Mouse (Mus musculus) heart, embryonic 11.5 days (tissue): ENCODE data around the gene Eme2. TPM values are rescaled to one million over a fixed set of nuclear protein-coding genes. Genes with fewer than 3 reads are reported as not detected.

Experiments used
- ATAC-seq: fragments of 200-750 bp; cut with Nextera tagmentation; replicated peaks from 2 replicates; pipeline ENCODE4 v1.8.0; 2017; ENCODE audit warnings: moderate library complexity; ENCODE audit not compliant: insufficient number of reproducible peaks, low FRiP score, low TSS enrichment
- H3K27ac ChIP-seq: fragments of 300-500 bp; sonication (generic); 2 replicates; pipeline ENCODE4 v1.5.1; 2014; ENCODE audit warnings: mild to moderate bottlenecking, low read depth, low read length
- H3K27me3 ChIP-seq: fragments of 300-500 bp; sonication (generic); 2 replicates; pipeline ENCODE4 v1.6.1; 2014; ENCODE audit warnings: mild to moderate bottlenecking, low read length, mixed read lengths; ENCODE audit not compliant: control insufficient read depth, insufficient read depth
- H3K36me3 ChIP-seq: fragments of 300-500 bp; sonication (generic); 2 replicates; pipeline ENCODE4 v1.6.1; 2014; ENCODE audit warnings: mild to moderate bottlenecking, low read length, moderate library complexity, mixed read lengths; ENCODE audit not compliant: control insufficient read depth, insufficient read depth
- H3K4me1 ChIP-seq: fragments of 300-500 bp; sonication (generic); 2 replicates; pipeline ENCODE4 v1.6.1; 2014; ENCODE audit warnings: low read length; ENCODE audit not compliant: control insufficient read depth, insufficient read depth
- H3K4me2 ChIP-seq: fragments of 300-500 bp; sonication (generic); 2 replicates; pipeline ENCODE4 v1.6.1; 2014; ENCODE audit warnings: mild to moderate bottlenecking, moderate library complexity
- H3K4me3 ChIP-seq: fragments of 300-500 bp; sonication (generic); 2 replicates; pipeline ENCODE4 v1.5.1; 2014; ENCODE audit warnings: low read depth, low read length
- H3K9ac ChIP-seq: fragments of 300-500 bp; sonication (generic); 2 replicates; pipeline ENCODE4 v1.6.1; 2014; ENCODE audit warnings: mild to moderate bottlenecking, low read depth, low read length, moderate library complexity
- H3K9me3 ChIP-seq: fragments of 300-500 bp; sonication (generic); replicated peaks from 2 replicates; pipeline ENCODE4 v1.6.1; 2016; ENCODE audit warnings: low read length; ENCODE audit not compliant: control insufficient read depth
- WGBS: fragments of 180-500 bp; shearing (Covaris S2); extraction: QIAGEN DNeasy Blood & Tissue Kit; methylation state at CpG from one replicate; pipeline ENCODE4 v1.1.7; 2014; ENCODE audit not compliant: insufficient replicate concordance; 5-methylcytosine and 5-hydroxymethylcytosine counted together
- polyA plus RNA-seq: library from polyadenylated mRNA; unstranded; fragments of >200 nt; fragmentation: Nextera tagmentation; extraction: Ambion mirVana; gene quantifications from 2 replicates; pipeline ENCODE4 v1.2.1, GENCODE M21; 2014

Gene Eme2
- polyA plus RNA-seq, 1 experiment from 2014 or later, result 15.3 TPM

DNA sequence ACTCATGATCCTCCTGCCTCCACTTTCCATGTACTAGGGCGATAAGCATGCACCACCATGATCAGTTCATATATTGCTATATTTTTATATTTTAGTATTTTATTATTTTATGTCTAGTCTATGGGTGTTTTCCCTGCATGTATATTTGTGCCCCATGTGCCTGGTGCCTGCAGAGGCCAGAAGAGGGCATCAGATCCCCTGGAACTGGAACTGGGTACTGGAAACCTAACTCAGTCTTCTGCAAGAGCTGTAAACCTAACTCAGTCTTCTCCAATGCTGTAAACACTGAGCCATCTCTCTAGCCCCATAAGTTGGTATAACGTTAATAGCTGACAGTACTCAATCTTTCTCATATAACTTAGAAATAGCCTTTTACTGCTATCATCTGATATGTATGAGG, 52.3 kb downstream of the Eme2 start:
- no peaks in the 10 kb centered on the region for H3K36me3 ChIP-seq
- no peak overlapping the region for H3K27ac ChIP-seq
- WGBS, result 57% methylated on average over 2 of the region's 2 CpGs
- H3K9ac ChIP-seq, result no peak overlapping the region
- no peak for ATAC-seq
- no peaks in the 10 kb centered on the region for H3K4me1 ChIP-seq
- H3K4me3 ChIP-seq, result no peak overlapping the region
- H3K27me3 ChIP-seq, result peaks cover 2% of the 10 kb centered on the region; the same call in 1 of the 2 replicates
- no peaks in the 10 kb centered on the region for H3K9me3 ChIP-seq
- H3K4me2 ChIP-seq, result no peak overlapping the region

DNA sequence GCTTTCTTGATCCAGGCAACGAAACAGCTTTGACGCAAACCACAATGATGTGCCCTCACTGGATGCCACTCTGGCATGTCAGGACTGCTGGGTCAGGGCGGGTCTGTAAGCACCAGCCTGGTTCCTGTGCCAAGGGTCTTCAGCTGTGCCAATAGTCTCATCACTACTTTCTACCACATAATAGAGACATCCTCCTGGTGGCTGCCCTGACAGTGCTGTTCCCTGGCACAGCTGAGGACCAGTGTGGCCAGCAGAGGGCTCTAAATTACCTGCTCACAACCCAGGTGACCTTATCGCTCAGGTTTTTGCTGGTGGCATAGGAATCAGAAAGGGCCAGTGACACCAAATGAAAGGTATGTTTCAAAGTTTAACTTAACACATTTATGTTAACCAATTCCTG, 53.8 kb downstream of the Eme2 start:
- H3K36me3 ChIP-seq, result no peaks in the 10 kb centered on the region
- ATAC-seq, result no peak
- H3K9ac ChIP-seq, result no peak overlapping the region
- H3K4me2 ChIP-seq, result no peak overlapping the region
- H3K4me1 ChIP-seq, result no peaks in the 10 kb centered on the region
- no peak overlapping the region for H3K4me3 ChIP-seq
- H3K27me3 ChIP-seq, result peaks cover 5% of the 10 kb centered on the region; the same call in 1 of the 2 replicates
- no peaks in the 10 kb centered on the region for H3K9me3 ChIP-seq
- H3K27ac ChIP-seq, result no peak overlapping the region
- WGBS, result 53% methylated on average over 4 of the region's 4 CpGs

DNA sequence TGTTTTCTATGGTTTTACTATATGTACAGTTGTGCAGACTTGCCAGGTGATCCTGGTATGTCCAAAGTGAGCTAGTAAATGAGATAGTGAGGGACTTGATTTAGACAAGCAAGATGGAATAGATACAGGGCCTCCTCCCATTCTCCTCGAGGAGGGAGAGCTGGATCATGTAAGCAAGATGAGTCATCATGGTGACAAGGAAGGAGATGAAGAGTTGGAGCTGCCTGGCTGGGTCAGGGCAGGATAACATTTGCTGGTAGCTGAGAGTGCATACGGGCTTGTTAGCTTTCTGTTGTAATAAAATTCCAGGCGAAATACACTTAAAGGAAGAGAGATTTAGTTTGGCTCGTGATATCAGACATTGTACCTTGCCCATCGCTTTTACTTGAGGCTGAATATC, 54.5 kb downstream of the Eme2 start:
- Histone ChIP-seq H3K4me2 (no peak overlapping the region), H3K9ac (no peak overlapping the region), H3K4me3 (no peak overlapping the region), H3K27me3 (peaks cover 5% of the 10 kb centered on the region; the same call in 1 of the 2 replicates), H3K4me1 (no peaks in the 10 kb centered on the region), H3K27ac (no peak overlapping the region), H3K36me3 (no peaks in the 10 kb centered on the region), H3K9me3 (no peaks in the 10 kb centered on the region)
- no peak for ATAC-seq
- 56% methylated on average over 5 of the region's 5 CpGs for WGBS

DNA sequence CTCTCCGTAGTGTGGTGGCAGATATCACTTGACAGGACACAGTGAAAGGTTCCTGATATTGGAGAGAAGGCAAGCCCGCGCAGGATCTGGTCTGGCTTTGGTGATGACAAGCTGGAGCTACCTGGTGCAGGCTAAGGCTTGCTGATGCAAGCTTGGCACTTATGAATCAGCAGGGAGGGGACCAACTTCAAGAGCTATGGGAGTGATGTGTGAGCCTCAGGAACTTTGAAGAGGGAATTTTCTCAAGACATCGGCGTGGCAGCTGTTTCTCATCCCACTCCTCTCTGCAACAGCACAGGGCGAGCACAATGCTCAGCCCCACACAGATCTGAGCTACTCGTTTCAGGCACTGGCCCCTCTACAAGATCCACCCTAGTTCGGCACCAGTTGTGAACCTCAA, 55.0 kb downstream of the Eme2 start, which contains the start of gene Hagh:
Hagh (plus strand) TSS at position 302 of the 400 bp plus-strand sequence.
- peaks cover 5% of the 10 kb centered on the region; the same call in 1 of the 2 replicates for H3K27me3 ChIP-seq
- no peak within 1 kb of the TSS for H3K4me3 ChIP-seq
- no peaks in the 10 kb centered on the region for H3K4me1 ChIP-seq
- H3K36me3 ChIP-seq, result no peaks in the 10 kb centered on the region
- H3K27ac ChIP-seq, result no peak within 1 kb of the TSS
- no peak within 1 kb of the TSS for H3K9ac ChIP-seq
- no peak within 1 kb of the TSS for H3K4me2 ChIP-seq
- no peak for ATAC-seq
- 55% methylated on average over 8 of the region's 8 CpGs for WGBS
- H3K9me3 ChIP-seq, result no peaks in the 10 kb centered on the region

Other genes with a start within 250 kb of the Eme2 start
- 52.7 and 58.0 TPM in 2 replicates for gene Slc9a3r2, start 244.8 kb downstream of the Eme2 start, polyA plus RNA-seq
- not detected in 2 replicates for gene Npw, start 236.6 kb downstream of the Eme2 start, polyA plus RNA-seq
- 19.7 and 22.0 TPM in 2 replicates for gene Zfp598, start 225.4 kb downstream of the Eme2 start, polyA plus RNA-seq
- 0.39 and 0.65 TPM in 2 replicates for gene Syngr3, start 205.1 kb downstream of the Eme2 start, polyA plus RNA-seq
- 36.7 and 39.0 TPM in 2 replicates for gene Gfer, start 198.9 kb downstream of the Eme2 start, polyA plus RNA-seq
- gene Noxo1, start 198.9 kb downstream of the Eme2 start, polyA plus RNA-seq, result 0.49 and 1.1 TPM in 2 replicates
- gene Tbl3, start 187.4 kb downstream of the Eme2 start, polyA plus RNA-seq, result 50.9 and 54.8 TPM in 2 replicates
- gene Rnf151, start 177.0 kb downstream of the Eme2 start, polyA plus RNA-seq, result not detected in 2 replicates
- 1,091 and 1,195 TPM in 2 replicates for gene Rps2, start 177.0 kb downstream of the Eme2 start, polyA plus RNA-seq
- 373 and 401 TPM in 2 replicates for gene Ndufb10, start 170.6 kb downstream of the Eme2 start, polyA plus RNA-seq
- gene Rpl3l, start 167.3 kb downstream of the Eme2 start, polyA plus RNA-seq, result 0.40 and 0.44 TPM in 2 replicates
- gene Msrb1, start 158.4 kb downstream of the Eme2 start, polyA plus RNA-seq, result 19.5 and 20.9 TPM in 2 replicates
- gene Hs3st6, start 142.1 kb downstream of the Eme2 start, polyA plus RNA-seq, result 0.34 TPM in 1 of 2 replicates, not detected in the other
- not detected in 2 replicates for gene Meiob, start 90.8 kb downstream of the Eme2 start, polyA plus RNA-seq
- 42.6 and 48.8 TPM in 2 replicates for gene Hagh, start 54.9 kb downstream of the Eme2 start, polyA plus RNA-seq
- gene Fahd1, start 44.7 kb downstream of the Eme2 start, polyA plus RNA-seq, result 38.0 and 39.5 TPM in 2 replicates
- 0.14 TPM in 1 of 2 replicates, not detected in the other for gene Igfals, start 29.1 kb downstream of the Eme2 start, polyA plus RNA-seq
- 42.3 and 43.3 TPM in 2 replicates for gene Nubp2, start 8.7 kb downstream of the Eme2 start, polyA plus RNA-seq
- 25.2 and 26.5 TPM in 2 replicates for gene Spsb3, start 8.4 kb downstream of the Eme2 start, polyA plus RNA-seq
- gene Mrps34, start within 50 bp of the Eme2 start, polyA plus RNA-seq, result 85.6 and 92.1 TPM in 2 replicates
- gene Nme3, start 1.4 kb upstream of the Eme2 start, polyA plus RNA-seq, result 35.7 and 37.9 TPM in 2 replicates
- gene Mapk8ip3, start 41.9 kb upstream of the Eme2 start, polyA plus RNA-seq, result 33.0 and 34.2 TPM in 2 replicates
- gene Jpt2, start 65.6 kb upstream of the Eme2 start, polyA plus RNA-seq, result 109 and 148 TPM in 2 replicates
- gene Cramp1l, start 120.7 kb upstream of the Eme2 start, polyA plus RNA-seq, result 6.8 and 8.9 TPM in 2 replicates
- gene Ift140, start 121.0 kb upstream of the Eme2 start, polyA plus RNA-seq, result 17.4 and 17.9 TPM in 2 replicates
- gene Tmem204, start 188.5 kb upstream of the Eme2 start, polyA plus RNA-seq, result 14.4 and 18.5 TPM in 2 replicates
- gene Telo2, start 220.9 kb upstream of the Eme2 start, polyA plus RNA-seq, result 22.1 and 25.4 TPM in 2 replicates
- 0.10 TPM in 1 of 2 replicates, not detected in the other for gene Ptx4, start 225.7 kb upstream of the Eme2 start, polyA plus RNA-seq
- 18.9 and 20.4 TPM in 2 replicates for gene Clcn7, start 238.3 kb upstream of the Eme2 start, polyA plus RNA-seq